Mouse (Mus musculus): ENCODE measurements around the gene Gm43951. TPM values are rescaled to one million over a fixed set of nuclear protein-coding genes. Genes with fewer than 3 reads are reported as not detected.
A peak's percentile ranks its signal among the peaks of the same experiment; 100 is the strongest.

The Gm43951 gene
- total and polyA plus RNA-seq, 3 experiments = 1.5 to 2.0 TPM; not detected in 1

DNA sequence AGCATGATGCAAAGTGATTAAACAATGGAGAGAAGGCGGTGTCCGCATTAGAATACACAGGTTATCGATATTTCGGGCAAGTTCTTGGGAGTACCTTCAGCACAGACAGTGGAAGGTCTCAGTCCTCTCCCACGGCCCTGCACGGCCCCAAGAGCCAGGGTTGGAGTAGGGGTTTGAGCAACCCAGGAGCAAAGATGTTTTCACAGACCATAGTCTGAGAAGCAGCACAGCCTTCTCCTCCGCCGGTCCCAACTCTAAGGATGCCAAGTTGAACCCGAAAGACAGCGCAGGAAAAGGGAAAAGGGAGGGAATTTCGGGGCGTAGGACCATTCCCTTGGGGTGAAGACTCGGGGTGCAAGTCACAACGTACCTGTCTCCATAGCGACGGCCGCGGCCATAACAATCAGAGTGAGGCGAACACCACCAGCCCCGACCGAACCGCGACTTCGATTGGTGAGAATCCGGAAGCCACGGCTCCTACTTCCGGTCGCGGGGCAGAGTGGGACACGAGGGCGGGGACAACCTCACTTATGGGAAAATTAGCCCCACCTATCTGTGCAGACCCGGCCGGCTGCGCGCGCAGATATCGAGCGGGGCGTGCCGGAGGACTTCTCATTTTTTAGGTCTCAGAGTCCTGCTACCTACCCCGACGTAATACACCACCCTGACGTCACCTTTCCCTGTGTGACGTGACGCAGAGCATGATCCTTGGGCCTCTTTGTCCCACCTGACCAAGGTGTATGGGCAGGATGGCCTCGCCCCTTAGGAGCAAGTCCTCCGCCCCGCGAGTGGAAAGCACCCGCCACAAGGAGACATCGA lies 8.2 kb upstream of the Gm43951 start (continued):
- no peak for TF ChIP-seq JUND (IDR thresholded peaks at IDR 0.05; ENCODE audit: low read depth, low read length)
- peak; percentile 57 for TF ChIP-seq TCF12 (IDR thresholded peaks at IDR 0.05; ENCODE audit: low read depth, low read length)
- no peak for TF ChIP-seq USF2 (IDR thresholded peaks at IDR 0.05; ENCODE audit: borderline replicate concordance in 1 of 2, insufficient read depth in 1 of 2, low read depth in 1 of 2, low read length in 2 of 2)

DNA sequence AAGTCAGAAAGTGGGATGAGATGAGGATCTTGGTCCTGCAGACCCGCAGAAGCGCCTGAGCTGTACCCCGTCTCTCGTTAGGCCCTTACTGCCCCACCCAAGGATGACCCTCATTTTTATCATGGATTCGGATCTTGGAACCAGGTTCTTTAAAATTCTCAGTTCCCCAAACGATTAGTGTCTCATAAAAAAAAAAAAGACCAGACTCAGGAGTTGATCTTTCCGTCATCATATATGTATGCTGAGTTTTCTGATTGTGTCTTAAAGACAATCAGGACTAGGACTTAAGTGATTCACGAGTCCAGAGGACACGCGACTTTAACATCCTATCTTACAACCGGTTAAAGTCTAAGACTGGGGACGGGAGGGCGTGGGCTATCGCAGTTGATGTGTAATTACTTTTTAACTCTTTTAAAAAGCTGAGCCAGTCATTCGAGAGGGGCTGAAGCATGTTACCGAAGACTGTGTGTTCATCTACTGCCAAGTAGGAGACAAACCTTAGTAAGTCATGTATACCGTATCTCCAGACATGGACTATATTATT lies 1.3 kb upstream of the Gm43951 start:
- Histone ChIP-seq H3K9me3 (replicated peaks; ENCODE audit: insufficient read depth, low read length) (no peaks in the 10 kb centered on the region), H3K9ac (ENCODE audit: control insufficient read depth, low read depth, low read length, poor library complexity, severe bottlenecking) (peak overlapping the region; percentile 96), H3K79me2 (ENCODE audit: control insufficient read depth, insufficient read depth, low read length, poor library complexity) (peaks cover 38% of the 10 kb centered on the region), H3K4me3 (ENCODE audit: control insufficient read depth in 1 of 2, insufficient read depth in 1 of 2, low read depth in 2 of 2, low read length in 2 of 2) (peak overlapping the region; percentile 58 to 94), H3K27ac (ENCODE audit: control insufficient read depth, low read depth, low read length) (peak overlapping the region; percentile 64), H3K27me3 (ENCODE audit: control insufficient read depth in 1 of 2, insufficient read depth in 2 of 2, low read length in 2 of 2) (no peaks in the 10 kb centered on the region), H3K4me1 (ENCODE audit: control insufficient read depth in 1 of 2, insufficient read depth in 2 of 2, low read length in 2 of 2) (peaks cover 0 to 12% of the 10 kb centered on the region in 2 experiments; a peak in 3 of 4 replicates), H3K36me3 (ENCODE audit: control insufficient read depth in 1 of 2, insufficient read depth in 2 of 2, low read length in 2 of 2) (peaks cover 0 to 13% of the 10 kb centered on the region in 2 experiments; a peak in 2 of 4 replicates)
- peak; percentile 64 for DNase-seq (ENCODE audit: low read depth, low spot score)
- TF ChIP-seq POLR2AphosphoS5 (IDR thresholded peaks at IDR 0.05; ENCODE audit: borderline replicate concordance, low read depth, low read length) (no peak), MXI1 (IDR thresholded peaks at IDR 0.05; ENCODE audit: low read depth, low read length) (peak; percentile 18), MAZ (IDR thresholded peaks at IDR 0.05; ENCODE audit: low read depth, low read length) (0 out of 2 replicates have a peak, but pooled peaks have one; percentile 26), RCOR1 (IDR thresholded peaks at IDR 0.05; ENCODE audit: low read depth, low read length) (peak; percentile 35; the same call in 1 of the 2 replicates), NELFE (IDR thresholded peaks at IDR 0.05; ENCODE audit: low read depth, low read length) (no peak), HCFC1 (IDR thresholded peaks at IDR 0.05; ENCODE audit: low read depth, low read length) (no peak), ZNF384 (IDR thresholded peaks at IDR 0.05; ENCODE audit: low read depth, low read length) (peak; percentile 60), ZC3H11A (IDR thresholded peaks at IDR 0.05; ENCODE audit: low read depth, low read length) (no peak), MAX (IDR thresholded peaks at IDR 0.05; ENCODE audit: low read length) (no peak; the same call in 1 of the 2 replicates), GATA1 (IDR thresholded peaks at IDR 0.05; ENCODE audit: low read depth, low read length) (0 out of 2 replicates have a peak, but pooled peaks have one; percentile 33), E2F4 (IDR thresholded peaks at IDR 0.05; ENCODE audit: borderline replicate concordance, low read depth, low read length) (no peak), UBTF (IDR thresholded peaks at IDR 0.05; ENCODE audit: borderline replicate concordance, insufficient read depth, low read depth, low read length) (0 out of 2 replicates have a peak, but pooled peaks have one; percentile 30), GABPA (IDR thresholded peaks at IDR 0.05; ENCODE audit: low read depth, low read length) (no peak), SIN3A (IDR thresholded peaks at IDR 0.05; ENCODE audit: low read length) (no peak), CTCF (IDR thresholded peaks at IDR 0.05 in 2 of 3, conservative IDR thresholded peaks at IDR 0.05 in 1 of 3; ENCODE audit: control insufficient read depth in 1 of 3, insufficient read depth in 1 of 3, low read depth in 2 of 3, low read length in 3 of 3, poor library complexity in 1 of 3, severe bottlenecking in 1 of 3) (no peak), POLR2AphosphoS2 (IDR thresholded peaks at IDR 0.05; ENCODE audit: low read length) (no peak), JUND (IDR thresholded peaks at IDR 0.05; ENCODE audit: low read depth, low read length) (no peak), EP300 (IDR thresholded peaks at IDR 0.05; ENCODE audit: low read depth in 1 of 2, low read length in 2 of 2) (peak; percentile 8 to 38; a peak in 1 of 4 replicates), CHD1 (IDR thresholded peaks at IDR 0.05; ENCODE audit: low read depth, low read length) (0 out of 2 replicates have a peak, but pooled peaks have one; percentile 86)

All from MEL (cell line).